Mouse (Mus musculus) spleen, adult 2 months (tissue): ENCODE measurements at regions not wholly inside any gene's neighbourhood (a gene's known extent, or its start where the extent isn't known, plus 50 kb on each side); places are given as distances from the start of the nearest gene placed in this dataset.

Experiments used
- DNase-seq, 2 experiments: peaks; one replicate each; pipeline versions ENCODE4 v3.0.0 to v3.0.0-alpha.2; 2012 to 2021; ENCODE audit warnings: low spot score in 2 of 2, low read depth in 1 of 2
- H3K27ac ChIP-seq: fragments of 200-500 bp; 2 replicates; pipeline ENCODE4 v1.5.1; 2012; ENCODE audit warnings: low read length, inconsistent platforms; ENCODE audit not compliant: insufficient read depth
- H3K27me3 ChIP-seq: fragments of 200-500 bp; 2 replicates; pipeline ENCODE4 v1.6.1; 2012; ENCODE audit warnings: mild to moderate bottlenecking, moderate library complexity, low read length, inconsistent platforms; ENCODE audit not compliant: control insufficient read depth, insufficient read depth
- H3K36me3 ChIP-seq: fragments of 200-500 bp; 2 replicates; pipeline ENCODE4 v1.6.1; 2012; ENCODE audit warnings: mild to moderate bottlenecking, low read length, inconsistent platforms; ENCODE audit not compliant: control insufficient read depth, insufficient read depth
- H3K4me1 ChIP-seq: fragments of 200-500 bp; 2 replicates; pipeline ENCODE4 v1.6.1; 2011; ENCODE audit warnings: inconsistent platforms; ENCODE audit not compliant: control insufficient read depth, insufficient read depth, insufficient read length
- H3K4me3 ChIP-seq: fragments of 200-500 bp; 2 replicates; pipeline ENCODE4 v1.5.1; 2011; ENCODE audit warnings: mild to moderate bottlenecking, inconsistent platforms; ENCODE audit not compliant: insufficient read depth, insufficient read length; ENCODE audit errors: extremely low read depth
- CTCF ChIP-seq: fragments of 200-500 bp; IDR thresholded peaks from 2 replicates; pipeline ENCODE4 v1.5.1; 2011; ENCODE audit warnings: mild to moderate bottlenecking, inconsistent platforms; ENCODE audit not compliant: insufficient read depth, insufficient read length, insufficient replicate concordance; ENCODE audit errors: extremely low read depth
- POLR2A ChIP-seq: fragments of 200-500 bp; IDR thresholded peaks from 2 replicates; pipeline ENCODE4 v1.6.1; 2011; ENCODE audit warnings: low read depth, low read length, inconsistent platforms
- WGBS: fragments of 180-500 bp; shearing (Covaris S2); methylation state at CpG from one replicate; pipeline ENCODE4 v1.1.7; 2018; 5-methylcytosine and 5-hydroxymethylcytosine counted together

DNA sequence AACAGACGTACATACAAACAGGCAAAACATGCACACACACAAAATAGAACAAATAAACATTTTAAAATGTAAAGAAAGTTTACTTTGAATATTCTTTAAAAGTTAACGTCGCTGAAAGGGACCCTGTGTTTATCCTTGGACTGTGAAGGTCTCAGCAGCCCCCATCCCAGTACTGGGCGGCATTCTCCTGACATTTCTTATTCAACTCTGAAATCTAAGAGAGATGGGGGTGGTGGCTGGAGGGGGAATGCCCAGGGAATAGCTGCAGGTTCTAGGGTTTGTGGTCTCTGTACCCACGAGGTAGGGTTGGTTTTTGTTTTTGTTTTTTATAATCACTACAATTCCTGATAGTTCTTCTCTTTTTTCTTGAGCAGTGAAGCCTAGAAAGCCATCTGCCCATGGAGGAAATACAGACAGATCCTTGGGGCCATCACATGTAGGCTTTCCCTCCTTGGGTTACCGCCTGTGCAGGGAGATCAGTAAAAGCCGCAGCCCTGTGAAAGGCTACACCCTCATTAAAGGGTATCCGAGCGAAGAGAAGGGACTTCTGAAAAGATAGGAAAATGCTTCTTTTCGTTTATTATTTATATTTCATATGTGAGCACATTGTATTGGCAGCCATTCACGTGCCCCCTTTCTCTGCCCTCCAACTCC is 338.0 kb upstream of the Gm10131 start:
- no peak for DNase-seq
- H3K36me3 ChIP-seq, result no peaks in the 10 kb centered on the region
- no peak for TF ChIP-seq CTCF
- no peak for TF ChIP-seq POLR2A
- no peak overlapping the region for H3K27ac ChIP-seq
- no peaks in the 10 kb centered on the region for H3K4me1 ChIP-seq
- WGBS, result 78% methylated on average over 11 of the region's 11 CpGs
- H3K27me3 ChIP-seq, result no peaks in the 10 kb centered on the region
- H3K4me3 ChIP-seq, result no peak overlapping the region

DNA sequence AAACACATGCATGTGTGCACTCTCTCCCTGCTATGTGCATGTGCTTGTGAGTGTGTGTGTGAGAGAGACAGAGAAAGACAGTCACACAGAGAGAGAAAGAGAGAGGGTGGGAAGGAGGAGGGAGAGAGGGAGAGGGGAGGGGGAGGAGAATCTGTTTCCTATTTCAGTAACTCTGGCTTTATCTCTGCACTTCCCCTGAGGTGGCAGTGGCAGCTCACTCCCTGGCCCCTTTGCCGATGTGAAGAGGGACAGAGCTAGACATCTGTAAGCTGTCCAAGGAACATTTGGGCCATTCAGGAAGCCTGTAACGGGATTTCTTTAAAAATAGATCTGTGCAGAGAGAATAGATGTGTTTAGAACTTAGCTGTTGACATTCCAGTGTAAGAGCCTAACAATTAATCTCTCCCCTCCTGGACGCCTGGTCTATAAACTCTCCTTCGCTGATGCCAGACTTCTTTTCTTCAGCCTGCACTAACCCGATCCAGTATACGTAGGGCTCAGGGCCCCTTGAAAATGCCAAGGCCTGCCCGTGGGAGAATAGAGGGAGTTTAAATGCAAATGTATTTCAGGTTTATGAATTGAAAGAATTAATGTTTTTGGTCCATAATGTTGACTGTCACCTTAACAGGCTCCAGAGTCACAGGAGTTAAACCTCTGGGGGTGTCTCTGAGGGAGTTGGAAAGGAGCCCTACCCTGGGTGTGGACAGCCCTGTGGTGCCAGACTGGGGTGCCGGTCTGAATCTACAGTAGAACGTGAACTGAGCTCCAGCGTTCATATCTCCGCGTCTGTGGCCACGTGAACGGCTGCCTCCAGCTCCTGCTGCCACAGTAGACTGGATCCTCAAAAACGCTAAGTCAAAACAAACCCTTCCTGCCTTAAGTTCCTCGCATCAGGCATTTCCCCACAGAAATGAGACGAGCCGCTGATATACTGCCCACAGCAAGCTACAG is 336.6 kb upstream of the Gm10131 start:
- TF ChIP-seq CTCF (no peak), POLR2A (no peak)
- H3K27ac ChIP-seq, result no peak overlapping the region
- H3K4me1 ChIP-seq, result no peaks in the 10 kb centered on the region
- 53% methylated on average over 18 of the region's 18 CpGs for WGBS
- DNase-seq, result no peak
- no peaks in the 10 kb centered on the region for H3K36me3 ChIP-seq
- no peaks in the 10 kb centered on the region for H3K27me3 ChIP-seq
- H3K4me3 ChIP-seq, result no peak overlapping the region

- TF ChIP-seq CTCF (no peak), POLR2A (no peak)
- Histone ChIP-seq H3K4me3 (no peak overlapping the region), H3K27ac (no peak overlapping the region), H3K36me3 (no peaks in the 10 kb centered on the region), H3K27me3 (no peaks in the 10 kb centered on the region), H3K4me1 (no peaks in the 10 kb centered on the region)
- 84% methylated on average over 3 of the region's 3 CpGs for WGBS
- DNase-seq, result no peak
Measured at GRCm38 (mm10) chr8:34442688-34443087, 331.2 kb upstream of the Gm10131 start.

DNA sequence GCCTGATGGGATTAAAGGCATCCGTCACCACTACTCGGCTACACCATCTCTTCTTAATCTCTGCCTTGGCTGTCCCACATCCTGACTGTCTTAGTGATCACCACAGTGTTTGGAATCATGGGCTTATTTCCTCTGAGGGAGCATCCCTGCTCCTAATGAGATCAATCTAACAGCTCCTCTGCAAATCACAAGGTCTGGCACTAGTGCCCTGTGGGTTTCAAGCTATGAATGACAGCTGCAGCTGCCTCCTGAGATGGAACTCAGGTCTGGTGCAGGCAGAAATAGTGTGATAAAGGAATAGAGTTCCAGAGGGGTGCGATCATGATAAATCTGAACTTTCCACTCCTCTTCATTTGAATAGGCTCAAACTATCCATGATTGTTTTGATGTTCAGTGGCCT is 330.2 kb upstream of the Gm10131 start:
- TF ChIP-seq POLR2A (no peak), CTCF (no peak)
- H3K27ac ChIP-seq, result no peak overlapping the region
- no peaks in the 10 kb centered on the region for H3K36me3 ChIP-seq
- DNase-seq, result no peak
- WGBS, result 87% methylated on average over 3 of the region's 3 CpGs
- H3K27me3 ChIP-seq, result no peaks in the 10 kb centered on the region
- no peaks in the 10 kb centered on the region for H3K4me1 ChIP-seq
- H3K4me3 ChIP-seq, result no peak overlapping the region

DNA sequence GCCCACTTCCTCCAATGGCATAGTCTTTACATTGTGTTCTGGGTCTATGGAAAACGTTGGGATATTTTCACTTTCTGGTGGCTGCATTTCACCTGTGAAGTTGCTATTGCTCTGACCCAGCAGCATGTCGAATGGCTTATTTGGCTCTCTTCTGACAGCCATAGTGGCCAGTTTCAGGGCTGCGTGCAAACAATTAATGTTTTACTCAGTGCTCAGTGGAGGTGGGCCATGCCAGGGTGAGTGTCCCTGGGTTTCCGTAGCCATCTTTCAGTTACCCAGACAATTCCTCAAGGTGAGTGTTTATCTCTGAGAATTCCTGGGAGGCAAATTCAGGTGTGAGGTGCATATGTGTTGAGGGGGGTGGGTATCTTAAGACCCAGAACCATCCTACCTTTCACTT is 329.2 kb upstream of the Gm10131 start:
- Histone ChIP-seq H3K4me1 (no peaks in the 10 kb centered on the region), H3K36me3 (no peaks in the 10 kb centered on the region), H3K4me3 (no peak overlapping the region), H3K27me3 (no peaks in the 10 kb centered on the region), H3K27ac (no peak overlapping the region)
- no peak for TF ChIP-seq POLR2A
- TF ChIP-seq CTCF, result no peak
- 84% methylated on average over 4 of the region's 4 CpGs for WGBS
- no peak for DNase-seq

DNA sequence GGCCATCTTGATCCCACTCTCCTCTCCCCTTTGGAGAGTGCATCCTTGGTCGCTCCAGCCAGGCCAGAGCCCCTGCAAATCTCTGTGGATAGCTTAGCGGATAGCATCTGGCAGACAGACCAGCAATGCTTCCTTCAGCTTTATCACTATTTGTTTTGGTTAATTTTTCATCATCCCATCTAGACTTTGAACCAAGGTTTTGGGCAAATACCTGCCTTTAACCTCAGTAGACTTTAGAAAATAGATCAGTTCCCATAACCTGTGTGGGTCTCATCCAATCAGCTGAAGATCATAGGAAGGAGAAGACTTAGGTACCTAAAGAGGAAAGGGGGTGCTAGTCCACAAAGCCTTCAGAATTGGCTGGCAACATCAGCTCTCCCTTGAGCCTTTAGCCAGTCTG is 327.2 kb upstream of the Gm10131 start:
- Histone ChIP-seq H3K36me3 (no peaks in the 10 kb centered on the region), H3K4me3 (no peak overlapping the region), H3K27me3 (no peaks in the 10 kb centered on the region), H3K27ac (no peak overlapping the region), H3K4me1 (no peaks in the 10 kb centered on the region)
- DNase-seq, result no peak
- 87% methylated on average over 2 of the region's 2 CpGs for WGBS
- TF ChIP-seq POLR2A, result no peak
- TF ChIP-seq CTCF, result no peak

DNA sequence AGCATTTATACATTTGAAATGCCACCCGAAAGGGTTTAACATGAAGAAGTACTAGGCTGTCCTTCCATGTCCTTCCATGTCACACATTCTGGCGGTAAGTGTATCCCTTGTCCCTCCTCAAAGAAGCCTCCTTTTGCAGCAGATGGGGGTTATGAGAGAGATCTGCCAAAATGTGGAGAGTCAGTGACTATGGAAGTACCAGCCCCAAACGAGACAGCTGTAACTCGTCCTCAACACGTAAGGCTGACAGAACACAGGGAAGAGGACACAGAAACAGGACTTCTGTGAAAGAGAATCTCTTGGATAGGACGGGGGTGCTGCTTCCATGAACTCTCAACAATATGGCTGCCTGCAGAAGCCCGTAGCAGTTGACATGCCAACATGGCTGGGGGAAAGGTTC is 320.4 kb upstream of the Gm10131 start:
- H3K4me3 ChIP-seq, result no peak overlapping the region
- H3K36me3 ChIP-seq, result no peaks in the 10 kb centered on the region
- no peak overlapping the region for H3K27ac ChIP-seq
- 91% methylated on average over 7 of the region's 7 CpGs for WGBS
- TF ChIP-seq CTCF (no peak), POLR2A (no peak)
- no peak for DNase-seq
- H3K27me3 ChIP-seq, result no peaks in the 10 kb centered on the region
- no peaks in the 10 kb centered on the region for H3K4me1 ChIP-seq
